Mouse (Mus musculus) heart, embryonic 14.5 days (tissue): ENCODE data around the gene Ceacam20. TPM values are rescaled to one million over a fixed set of nuclear protein-coding genes. Genes with fewer than 3 reads are reported as not detected.

ENCODE experiments used
- ATAC-seq: fragments of 200-750 bp; cut with Nextera tagmentation; 2 replicates; pipeline ENCODE4 v1.8.0; 2017; ENCODE audit warnings: low read depth, moderate TSS enrichment; ENCODE audit not compliant: insufficient number of reproducible peaks, insufficient read depth, low FRiP score
- H3K27ac ChIP-seq, 2 experiments: fragments of 200-500 bp in 1 of 2; fragments of 300-500 bp in 1 of 2; sonication (generic) in 1 of 2; replicated peaks in 1 of 2; 2 replicates each; pipeline ENCODE4 v1.5.1; 2012 to 2014; ENCODE audit warnings: low read depth in 2 of 2, low read length in 2 of 2, control low read depth in 1 of 2, mild to moderate bottlenecking in 1 of 2, mixed read lengths in 1 of 2; ENCODE audit not compliant: control insufficient read depth in 1 of 2, insufficient read depth in 1 of 2
- H3K27me3 ChIP-seq: fragments of 300-500 bp; sonication (generic); 2 replicates; pipeline ENCODE4 v1.6.1; 2014; ENCODE audit warnings: mild to moderate bottlenecking, low read length, control low read depth; ENCODE audit not compliant: control insufficient read depth, insufficient read depth
- H3K36me3 ChIP-seq: fragments of 300-500 bp; sonication (generic); 2 replicates; pipeline ENCODE4 v1.6.1; 2014; ENCODE audit warnings: mild to moderate bottlenecking, control low read depth, low read length, mixed read lengths; ENCODE audit not compliant: control insufficient read depth, insufficient read depth
- H3K4me1 ChIP-seq, 2 experiments: fragments of 200-500 bp in 1 of 2; fragments of 300-500 bp in 1 of 2; sonication (generic) in 1 of 2; 2 replicates each; pipeline ENCODE4 v1.6.1; 2012 to 2014; ENCODE audit warnings: low read length in 2 of 2, control low read depth in 1 of 2, mixed read lengths in 1 of 2; ENCODE audit not compliant: control insufficient read depth in 2 of 2, insufficient read depth in 2 of 2
- H3K4me2 ChIP-seq: fragments of 300-500 bp; sonication (generic); 2 replicates; pipeline ENCODE4 v1.6.1; 2014; ENCODE audit warnings: mild to moderate bottlenecking, low read length
- H3K4me3 ChIP-seq, 2 experiments: fragments of 200-500 bp in 1 of 2; fragments of 300-500 bp in 1 of 2; sonication (generic) in 1 of 2; 2 replicates each; pipeline ENCODE4 v1.5.1; 2012 to 2014; ENCODE audit warnings: low read length in 2 of 2, mild to moderate bottlenecking in 2 of 2, control low read depth in 1 of 2, low read depth in 1 of 2, moderate library complexity in 1 of 2; ENCODE audit not compliant: control insufficient read depth in 1 of 2, insufficient read depth in 1 of 2
- H3K9ac ChIP-seq: fragments of 300-500 bp; sonication (generic); 2 replicates; pipeline ENCODE4 v1.6.1; 2014; ENCODE audit warnings: mild to moderate bottlenecking, low read length
- H3K9me3 ChIP-seq: fragments of 300-500 bp; sonication (generic); 2 replicates; pipeline ENCODE4 v1.6.1; 2016; ENCODE audit warnings: low read length, control low read depth; ENCODE audit not compliant: control insufficient read depth
- whole genome bisulfite sequencing: fragments of 180-500 bp; shearing (Covaris S2); extraction: QIAGEN DNeasy Blood & Tissue Kit; methylation state at CpG from one replicate; pipeline ENCODE4 v1.1.7; 2014; 5-methylcytosine and 5-hydroxymethylcytosine counted together
- polyA plus RNA-seq: library from polyadenylated mRNA; unstranded; fragments of >200 nt; fragmentation: Nextera tagmentation; extraction: Ambion mirVana; gene quantifications from 2 replicates; pipeline ENCODE4 v1.2.1, GENCODE M21; 2014

Ceacam20 gene
- not detected in 2 replicates for polyA plus RNA-seq

DNA sequence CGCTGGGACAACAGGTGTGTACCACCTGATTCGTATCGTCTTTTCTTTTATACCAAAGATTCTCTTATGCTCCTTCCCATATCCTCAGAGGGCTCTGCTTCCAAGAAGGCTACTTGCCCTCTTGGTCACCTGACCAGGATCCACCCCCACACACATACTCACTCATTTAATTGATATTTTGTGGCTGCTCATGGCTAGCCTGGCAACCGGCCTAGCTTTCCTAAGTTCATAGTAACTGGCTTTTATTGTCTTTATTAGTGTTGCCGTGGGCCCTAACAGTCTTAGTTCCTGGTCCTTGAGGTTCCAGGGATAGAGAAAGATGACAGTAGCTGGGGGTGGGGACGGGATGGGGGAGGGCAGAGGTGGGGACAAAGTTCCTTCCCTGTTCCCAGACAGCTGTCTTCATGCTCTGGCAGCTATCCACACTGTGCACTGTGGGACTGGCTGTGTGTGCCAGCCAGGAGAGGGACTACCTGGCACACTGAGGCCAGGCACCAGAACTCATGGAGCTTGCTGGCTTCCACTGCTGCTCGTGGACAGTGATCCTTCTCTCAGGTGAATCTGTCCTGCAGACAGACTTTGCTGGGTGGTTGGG lies at the start of gene Ceacam20:
Ceacam20 (plus strand) TSS at position 428 of the 595 bp plus-strand sequence.
- Histone ChIP-seq H3K9me3 (peaks cover 5% of the 10 kb centered on the region; the same call in 1 of the 2 replicates), H3K4me3 (no peak within 1 kb of the TSS), H3K27ac (no peak within 1 kb of the TSS), H3K36me3 (no peaks in the 10 kb centered on the region), H3K4me2 (no peak within 1 kb of the TSS), H3K27me3 (no peaks in the 10 kb centered on the region), H3K9ac (no peak within 1 kb of the TSS), H3K4me1 (no peaks in the 10 kb centered on the region)
- WGBS, result 68% methylated on average over 7 of the region's 7 CpGs
- ATAC-seq, result no peak

DNA sequence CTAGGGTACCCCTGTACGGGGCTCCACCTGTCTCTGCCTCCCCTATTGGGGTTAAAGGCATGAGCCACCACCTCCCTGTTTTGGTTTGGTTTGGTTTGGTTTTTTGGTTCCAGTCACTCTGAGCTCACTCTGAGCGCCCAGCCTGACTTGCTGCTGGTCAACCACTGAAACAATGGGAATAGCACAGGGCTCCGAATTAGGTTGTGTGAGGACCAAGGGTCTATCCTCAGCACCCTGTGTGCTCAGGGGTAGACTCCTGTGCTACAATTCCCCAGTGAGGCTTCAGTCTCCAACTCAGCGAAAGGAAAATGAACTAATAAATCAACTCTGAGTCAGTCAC lies 45.1 kb upstream of the Ceacam20 start:
- Histone ChIP-seq H3K4me2 (peak overlapping the region; percentile 65), H3K27ac (peak overlapping the region; percentile 60 to 94), H3K27me3 (no peaks in the 10 kb centered on the region; the same call in 1 of the 2 replicates), H3K9ac (peak overlapping the region; percentile 95), H3K9me3 (no peaks in the 10 kb centered on the region), H3K36me3 (peaks cover 37% of the 10 kb centered on the region), H3K4me3 (peak overlapping the region; percentile 67 to 90), H3K4me1 (peaks cover 2 to 10% of the 10 kb centered on the region in 2 experiments; a peak in 3 of 4 replicates)
- 22% methylated on average over 4 of the region's 4 CpGs for WGBS
- 0 out of 2 replicates have a peak, but pooled peaks have one; percentile 31 for ATAC-seq

DNA sequence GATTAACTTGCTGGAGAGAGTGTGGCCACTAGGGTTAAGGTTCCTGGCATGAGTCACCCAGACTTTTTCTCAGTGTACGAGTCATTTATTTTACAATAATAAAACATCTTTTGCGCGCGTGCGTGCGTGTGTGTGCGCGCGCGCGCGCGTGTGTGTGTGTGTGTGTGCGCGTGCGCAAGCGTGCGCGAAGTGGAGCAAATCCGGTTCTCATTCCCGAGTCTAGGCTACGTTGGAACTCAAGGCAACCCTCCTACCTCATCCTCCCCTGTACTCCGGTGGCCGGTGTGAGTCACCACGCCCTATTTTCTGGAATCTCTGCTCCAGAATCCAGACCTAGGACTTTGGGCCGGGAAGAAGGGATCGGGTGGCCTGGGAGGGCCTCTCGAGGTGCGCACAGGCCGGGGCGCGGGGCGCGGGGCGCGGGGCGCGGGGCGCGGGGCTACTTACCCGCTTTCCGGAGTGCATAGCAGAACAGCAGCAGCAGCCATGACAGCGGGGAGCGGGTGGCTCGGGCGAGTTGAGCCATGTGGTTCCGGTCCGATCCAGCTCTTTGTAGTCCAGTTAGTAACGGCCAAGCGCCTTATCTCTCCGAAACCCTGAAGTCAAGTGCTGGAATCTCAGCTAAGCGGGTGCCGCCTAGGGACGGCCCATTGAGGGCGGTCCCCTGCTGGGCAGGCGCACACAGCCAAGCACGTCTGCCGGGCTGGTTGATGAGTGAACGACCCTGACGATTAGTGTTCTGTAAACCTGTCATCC lies 44.5 kb upstream of the Ceacam20 start, which contains the start of gene Pvr:
Pvr (minus strand) TSS at position 655 of the 756 bp plus-strand sequence.
- under 1% methylated on average over 60 of the region's 60 CpGs for WGBS
- Histone ChIP-seq H3K4me2 (peak within 1 kb of the TSS; percentile 65), H3K9ac (peak within 1 kb of the TSS; percentile 95), H3K9me3 (no peaks in the 10 kb centered on the region), H3K4me3 (peak within 1 kb of the TSS; percentile 67 to 90), H3K4me1 (peaks cover 6 to 10% of the 10 kb centered on the region in 2 experiments; a peak in 3 of 4 replicates), H3K27me3 (no peaks in the 10 kb centered on the region; the same call in 1 of the 2 replicates), H3K36me3 (peaks cover 32% of the 10 kb centered on the region), H3K27ac (peak within 1 kb of the TSS; percentile 60 to 94)
- ATAC-seq, result peak; percentile 86

DNA sequence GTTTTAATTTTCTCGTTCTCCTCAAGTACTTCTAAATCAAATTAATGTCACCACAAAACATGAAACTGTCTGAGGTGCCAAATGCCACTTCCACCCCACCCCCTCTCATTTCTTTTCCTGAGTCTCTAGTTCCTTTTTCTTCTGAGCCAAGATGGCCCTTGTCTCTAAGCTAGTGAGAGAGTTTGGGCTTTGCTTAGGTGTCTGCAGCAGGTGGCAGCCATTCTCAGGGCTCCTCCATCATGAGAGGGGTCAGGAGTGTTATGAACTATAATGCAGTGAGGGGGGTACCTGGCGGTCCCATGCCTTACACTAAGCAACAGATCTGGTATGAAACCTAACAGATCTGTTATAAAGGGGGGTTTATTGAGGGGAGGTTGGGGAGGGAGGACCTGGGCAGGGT lies 41.9 kb upstream of the Ceacam20 start:
- WGBS, result 42% methylated on average over 2 of the region's 2 CpGs

DNA sequence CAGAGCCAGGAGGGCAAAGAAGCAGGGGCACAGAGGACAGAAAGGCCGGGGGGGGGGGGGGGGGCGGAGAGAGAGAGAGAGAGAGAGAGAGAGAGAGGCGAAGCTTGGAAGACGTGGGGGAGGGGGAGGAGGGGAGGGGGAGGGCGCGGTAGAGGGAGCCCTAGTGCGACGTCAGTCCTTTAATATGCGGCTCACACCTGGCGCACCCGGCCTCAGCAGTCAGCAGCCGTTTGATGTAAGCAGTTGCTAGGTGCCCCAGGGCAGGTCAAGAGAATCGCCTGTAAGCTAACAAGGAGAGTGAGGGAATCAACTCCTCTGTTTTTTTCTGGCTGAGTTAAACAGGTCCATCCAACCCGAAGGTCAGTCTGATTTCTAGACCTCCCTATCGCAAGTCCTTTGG lies 41.4 kb upstream of the Ceacam20 start:
- Histone ChIP-seq H3K4me1 (peaks cover 6 to 12% of the 10 kb centered on the region in 2 experiments; a peak in 3 of 4 replicates), H3K27me3 (no peaks in the 10 kb centered on the region; the same call in 1 of the 2 replicates), H3K4me3 (no peak overlapping the region), H3K36me3 (peaks cover 1% of the 10 kb centered on the region), H3K4me2 (peak overlapping the region; percentile 44), H3K9ac (no peak overlapping the region), H3K9me3 (no peaks in the 10 kb centered on the region), H3K27ac (no peak overlapping the region)
- WGBS, result 11% methylated on average over 11 of the region's 15 CpGs
- no peak for ATAC-seq

More for the DNA sequence above, 41.9 kb upstream of the Ceacam20 start:
- no peak overlapping the region for H3K27ac ChIP-seq
- H3K9me3 ChIP-seq, result no peaks in the 10 kb centered on the region
- peaks cover 6 to 10% of the 10 kb centered on the region in 2 experiments; a peak in 3 of 4 replicates for H3K4me1 ChIP-seq
- no peak overlapping the region for H3K9ac ChIP-seq
- H3K4me3 ChIP-seq, result no peak overlapping the region
- H3K4me2 ChIP-seq, result no peak overlapping the region; the same call in 1 of the 2 replicates
- ATAC-seq, result no peak
- peaks cover 6% of the 10 kb centered on the region for H3K36me3 ChIP-seq
- H3K27me3 ChIP-seq, result no peaks in the 10 kb centered on the region; the same call in 1 of the 2 replicates

DNA sequence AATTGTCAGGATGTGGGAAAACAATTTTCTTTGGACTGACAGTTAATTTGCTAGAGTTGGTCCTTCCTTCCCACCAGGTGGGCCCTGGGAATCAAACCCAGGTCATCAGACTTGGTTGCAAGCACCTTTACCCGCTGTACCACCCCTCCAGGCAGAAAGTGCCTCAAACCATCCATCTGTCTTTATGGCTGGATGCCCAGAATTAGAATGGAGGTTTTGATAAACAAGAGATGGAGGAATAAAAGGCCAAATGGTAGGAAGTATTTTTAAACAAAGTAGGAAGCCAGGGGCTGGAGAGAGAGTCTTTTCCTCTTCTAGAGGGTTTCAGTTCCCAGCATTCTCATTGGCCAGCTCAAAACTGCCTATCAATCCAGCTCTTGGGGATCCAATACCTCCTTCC lies 39.8 kb upstream of the Ceacam20 start:
- H3K27me3 ChIP-seq, result no peaks in the 10 kb centered on the region; the same call in 1 of the 2 replicates
- 63% methylated on average over 1 of the region's 1 CpGs for WGBS
- H3K4me2 ChIP-seq, result no peak overlapping the region
- H3K4me3 ChIP-seq, result no peak overlapping the region
- H3K4me1 ChIP-seq, result peaks cover 6 to 10% of the 10 kb centered on the region in 2 experiments; a peak in 3 of 4 replicates
- H3K27ac ChIP-seq, result no peak overlapping the region
- no peak for ATAC-seq
- H3K36me3 ChIP-seq, result no peaks in the 10 kb centered on the region
- no peaks in the 10 kb centered on the region for H3K9me3 ChIP-seq
- H3K9ac ChIP-seq, result no peak overlapping the region

DNA sequence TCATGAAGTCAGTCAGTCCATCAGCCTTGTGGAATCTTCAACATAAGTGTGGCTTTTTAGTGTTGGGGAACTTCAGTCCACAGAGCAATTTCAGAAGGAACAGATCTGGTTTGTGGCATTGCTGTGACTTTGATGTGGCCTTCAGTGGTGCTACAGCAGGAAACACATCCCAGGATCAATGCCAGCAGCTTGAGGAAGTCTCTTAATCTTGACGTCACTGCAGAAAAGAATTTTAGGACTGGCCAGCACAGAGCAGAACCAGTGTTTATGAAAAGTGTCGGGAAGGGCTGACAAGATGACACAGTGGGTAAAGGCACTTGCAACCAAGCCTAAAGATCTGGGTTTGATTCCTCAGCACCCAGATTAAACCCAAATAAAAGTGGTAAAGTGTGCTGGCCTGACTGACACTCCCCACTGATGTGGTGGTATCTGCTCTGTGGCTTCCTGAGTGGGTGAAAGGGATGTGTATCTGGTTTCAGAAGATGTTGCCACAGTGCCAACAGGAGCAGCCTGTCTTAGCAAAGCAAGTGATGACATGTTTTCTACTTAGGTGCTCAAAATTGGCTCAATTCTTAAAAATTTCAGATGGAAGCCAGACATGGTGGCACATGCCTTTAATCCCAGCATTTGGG lies 38.2 kb upstream of the Ceacam20 start:
- 23% methylated on average over 2 of the region's 2 CpGs for WGBS
- Histone ChIP-seq H3K9ac (no peak overlapping the region), H3K4me3 (no peak overlapping the region), H3K36me3 (no peaks in the 10 kb centered on the region), H3K4me1 (peaks cover 3 to 6% of the 10 kb centered on the region in 2 experiments; a peak in 3 of 4 replicates), H3K27me3 (no peaks in the 10 kb centered on the region; the same call in 1 of the 2 replicates), H3K9me3 (no peaks in the 10 kb centered on the region), H3K4me2 (no peak overlapping the region), H3K27ac (no peak overlapping the region)
- no peak for ATAC-seq
